Mouse (Mus musculus) heart, postnatal 0 days (tissue): ENCODE results near the gene Ect2l.

Experiments used
- CTCF ChIP-seq: IDR thresholded peaks from 2 replicates; pipeline ENCODE4 v1.5.1; 2016; ENCODE audit warnings: antibody characterized with exemption, control low read depth, low read depth
- EP300 ChIP-seq: IDR thresholded peaks from 2 replicates; pipeline ENCODE4 v1.6.1; 2016; ENCODE audit warnings: antibody characterized with exemption, low read depth

- TF ChIP-seq CTCF (no peak), EP300 (no peak)
These were observed 99.8 kb downstream of the Ect2l start for GRCm38 (mm10) chr10:18110940-18111339.
